Mouse (Mus musculus) embryonic fibroblast, embryonic 13.5 days (primary cell): ENCODE data around the gene Ddit4. TPM values are rescaled to one million over a fixed set of nuclear protein-coding genes. Genes with fewer than 3 reads are reported as not detected.

Experiments
- H3K27ac ChIP-seq: 2 replicates; pipeline ENCODE4 v1.5.1; 2012; ENCODE audit warnings: low read length, control low read depth, inconsistent platforms; ENCODE audit not compliant: insufficient read depth
- H3K4me1 ChIP-seq: 2 replicates; pipeline ENCODE4 v1.6.1; 2011; ENCODE audit warnings: low read length; ENCODE audit not compliant: control insufficient read depth, insufficient read depth
- H3K4me3 ChIP-seq: 2 replicates; pipeline ENCODE4 v1.5.1; 2011; ENCODE audit warnings: mild to moderate bottlenecking, control low read depth, low read length; ENCODE audit not compliant: insufficient read depth
- CTCF ChIP-seq: IDR thresholded peaks from 2 replicates; pipeline ENCODE4 v1.5.1; 2011; ENCODE audit warnings: mild to moderate bottlenecking, control low read depth, low read length, moderate library complexity, borderline replicate concordance; ENCODE audit not compliant: insufficient read depth
- POLR2A ChIP-seq: IDR thresholded peaks from 2 replicates; pipeline ENCODE4 v1.6.1; 2011; ENCODE audit warnings: low read depth, mild to moderate bottlenecking, control low read depth, low read length, moderate library complexity
- polyA plus RNA-seq: library from polyadenylated mRNA; stranded (reverse); fragments of >200 nt; gene quantifications from 2 replicates; pipeline ENCODE4 v1.2.4, GENCODE M21; 2011; ENCODE audit warnings: low read depth; ENCODE audit not compliant: missing spikeins, insufficient read length

The Ddit4 gene
- polyA plus RNA-seq, 1 experiment = 150 TPM

GRCm38 (mm10) chr10:59964504-59965361, 13.1 kb upstream of the Ddit4 start:
- H3K4me3 ChIP-seq = no peak overlapping the region
- TF ChIP-seq POLR2A = no peak
- no peak for TF ChIP-seq CTCF
- H3K27ac ChIP-seq = peak overlapping the region; percentile 57
- no peaks in the 10 kb centered on the region for H3K4me1 ChIP-seq

- H3K27ac ChIP-seq = no peak overlapping the region
- no peak for TF ChIP-seq POLR2A
- no peak for TF ChIP-seq CTCF
- no peaks in the 10 kb centered on the region for H3K4me1 ChIP-seq
- H3K4me3 ChIP-seq = no peak overlapping the region
These were observed 12.0 kb upstream of the Ddit4 start for GRCm38 (mm10) chr10:59963609-59964008.

GRCm38 (mm10) chr10:59959517-59959916, 7.9 kb upstream of the Ddit4 start:
- Histone ChIP-seq H3K4me1 (no peaks in the 10 kb centered on the region), H3K4me3 (no peak overlapping the region), H3K27ac (no peak overlapping the region)
- TF ChIP-seq POLR2A (no peak), CTCF (no peak)

- TF ChIP-seq POLR2A = no peak
- no peak for TF ChIP-seq CTCF
- Histone ChIP-seq H3K4me3 (no peak overlapping the region), H3K27ac (no peak overlapping the region), H3K4me1 (no peaks in the 10 kb centered on the region)
These were observed 6.8 kb upstream of the Ddit4 start for GRCm38 (mm10) chr10:59958458-59958857.

GRCm38 (mm10) chr10:59957171-59958149, 5.8 kb upstream of the Ddit4 start:
- no peak for TF ChIP-seq POLR2A
- TF ChIP-seq CTCF = no peak
- no peak overlapping the region for H3K27ac ChIP-seq
- H3K4me1 ChIP-seq = no peaks in the 10 kb centered on the region
- no peak overlapping the region for H3K4me3 ChIP-seq

- Histone ChIP-seq H3K4me1 (no peaks in the 10 kb centered on the region), H3K4me3 (no peak overlapping the region), H3K27ac (no peak overlapping the region)
- no peak for TF ChIP-seq CTCF
- no peak for TF ChIP-seq POLR2A
These were observed 5.0 kb upstream of the Ddit4 start for GRCm38 (mm10) chr10:59956681-59957080.

- no peak overlapping the region for H3K4me3 ChIP-seq
- no peaks in the 10 kb centered on the region for H3K4me1 ChIP-seq
- TF ChIP-seq CTCF (no peak), POLR2A (no peak)
- peak overlapping the region; percentile 68; the same call in 1 of the 2 replicates for H3K27ac ChIP-seq
These were observed 2.0 kb upstream of the Ddit4 start for GRCm38 (mm10) chr10:59953564-59954039.

- peaks cover 4% of the 10 kb centered on the region; the same call in 1 of the 2 replicates for H3K4me1 ChIP-seq
These were observed 1.3 kb upstream of the Ddit4 start for GRCm38 (mm10) chr10:59952781-59953563.

GRCm38 (mm10) chr10:59952152-59952780, 632 bp upstream of the Ddit4 start:
- TF ChIP-seq POLR2A (peak; percentile 65; the same call in 1 of the 2 replicates), CTCF (no peak)
- Histone ChIP-seq H3K27ac (peak overlapping the region; percentile 82), H3K4me1 (peaks cover 6% of the 10 kb centered on the region; the same call in 1 of the 2 replicates), H3K4me3 (peak overlapping the region; percentile 47)

More at GRCm38 (mm10) chr10:59952781-59953563, 1.3 kb upstream of the Ddit4 start:
- Histone ChIP-seq H3K4me3 (no peak overlapping the region), H3K27ac (peak overlapping the region; percentile 68)
- TF ChIP-seq POLR2A (peak; percentile 11; the same call in 1 of the 2 replicates), CTCF (no peak)
